Mouse (Mus musculus): Measurements from ENCODE around the gene Evi5.
A peak's percentile ranks its signal among the peaks of the same experiment; 100 is the strongest.

DNA sequence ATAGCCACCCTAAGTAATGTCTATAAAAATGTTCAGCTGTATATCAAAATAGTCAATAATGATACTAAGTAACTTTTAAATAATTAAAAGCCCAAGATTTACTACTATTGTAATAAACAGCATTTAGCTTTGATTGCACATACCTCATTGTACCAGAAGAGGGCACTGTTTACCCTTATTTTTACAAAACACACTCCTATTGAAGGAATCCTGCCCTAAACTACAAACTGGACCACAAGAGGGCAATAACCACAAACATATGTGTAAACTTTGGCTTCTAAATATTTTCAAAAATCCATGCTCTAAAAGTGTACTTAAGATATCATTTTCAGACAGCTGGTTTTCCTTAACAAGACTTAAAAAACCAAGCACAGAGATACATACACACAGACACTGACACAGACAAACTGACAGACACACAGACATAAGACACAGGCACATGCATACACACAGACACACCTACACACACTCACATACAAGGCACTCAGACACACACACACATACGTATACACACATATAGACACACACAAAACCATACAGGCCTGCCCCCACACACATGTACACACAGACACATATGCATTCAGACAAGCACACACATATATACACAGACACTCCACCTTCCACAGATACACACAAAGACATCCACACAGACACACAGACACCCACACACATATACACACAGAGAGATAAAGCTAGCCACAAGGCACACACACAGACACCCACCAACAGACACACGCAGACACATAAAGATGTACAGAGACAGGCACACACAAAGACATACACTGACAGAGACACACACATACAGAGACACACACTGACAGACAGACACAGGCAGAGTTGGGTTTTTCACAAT lies 46.7 kb upstream of the Evi5 start:
- TF ChIP-seq EP300 (IDR thresholded peaks at IDR 0.05) (no peak), CTCF (IDR thresholded peaks at IDR 0.05) (peak; percentile 94)

Measured in lung, postnatal 0 days (tissue).